Mouse (Mus musculus) right cerebral cortex, postnatal 25 days (tissue): ENCODE measurements at regions not wholly inside any gene's neighbourhood (a gene's known extent, or its start where the extent isn't known, plus 50 kb on each side); places are given as distances from the start of the nearest gene placed in this dataset.

Experiments used
- DNase-seq: peaks from one replicate; pipeline ENCODE4 v3.0.0; 2022

DNA sequence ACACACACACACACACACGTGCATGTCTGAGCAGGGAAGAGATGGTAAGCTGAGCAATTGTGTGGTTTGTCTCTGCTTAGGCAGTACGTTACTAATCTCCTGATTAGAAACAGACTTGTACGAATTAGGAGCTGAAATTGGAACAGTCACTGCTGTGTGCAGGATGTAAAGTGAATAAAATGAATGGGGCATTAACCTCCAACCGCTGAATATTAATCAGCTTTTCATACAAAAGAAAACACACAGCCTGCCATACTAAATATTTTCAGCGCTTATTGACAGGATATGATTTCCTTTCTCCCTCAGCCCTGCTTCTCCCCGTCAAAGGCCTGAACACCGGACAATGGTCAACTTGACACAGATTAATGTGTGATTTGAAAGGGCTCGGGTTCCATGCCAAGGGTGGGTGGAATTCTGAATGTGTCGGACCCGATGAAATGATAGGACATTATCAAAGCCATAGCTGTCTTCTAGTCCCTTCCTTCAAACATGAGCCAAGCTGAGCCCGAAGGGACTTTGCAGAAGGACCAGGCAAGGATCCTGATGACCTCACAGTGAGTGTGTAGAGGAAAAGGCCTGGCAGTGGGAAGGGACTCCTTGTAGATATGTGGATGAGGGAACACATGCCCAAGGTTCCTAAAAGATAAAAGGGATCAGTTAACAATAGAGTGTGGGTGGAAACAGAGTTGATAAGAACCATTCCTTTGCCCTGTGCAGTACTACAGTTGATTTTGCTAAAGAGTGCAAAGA, 124.4 kb upstream of the Sox9 start:
- no peak for DNase-seq

DNA sequence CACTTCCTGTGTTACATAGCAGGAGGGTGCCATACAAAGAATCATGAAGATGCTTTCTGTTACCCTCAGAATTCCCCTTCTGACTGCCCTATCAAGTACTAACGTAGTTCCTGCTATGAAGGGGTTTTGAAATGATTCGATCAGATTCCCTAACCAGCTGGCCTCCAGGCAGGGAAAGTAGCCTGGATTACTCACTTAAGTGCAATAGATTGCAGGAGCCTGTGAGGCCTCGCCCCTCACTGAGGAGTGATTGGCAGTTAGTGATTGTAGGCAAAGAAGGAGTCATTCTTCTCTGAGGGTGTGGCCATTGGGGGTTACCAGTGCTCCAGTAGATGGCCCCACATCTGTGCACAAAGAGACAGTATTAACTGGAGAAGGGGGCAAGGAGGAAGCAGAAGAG, 122.1 kb upstream of the Sox9 start:
- DNase-seq: no peak

GRCm38 (mm10) chr11:112661426-112661825, 120.6 kb upstream of the Sox9 start:
- no peak for DNase-seq

DNA sequence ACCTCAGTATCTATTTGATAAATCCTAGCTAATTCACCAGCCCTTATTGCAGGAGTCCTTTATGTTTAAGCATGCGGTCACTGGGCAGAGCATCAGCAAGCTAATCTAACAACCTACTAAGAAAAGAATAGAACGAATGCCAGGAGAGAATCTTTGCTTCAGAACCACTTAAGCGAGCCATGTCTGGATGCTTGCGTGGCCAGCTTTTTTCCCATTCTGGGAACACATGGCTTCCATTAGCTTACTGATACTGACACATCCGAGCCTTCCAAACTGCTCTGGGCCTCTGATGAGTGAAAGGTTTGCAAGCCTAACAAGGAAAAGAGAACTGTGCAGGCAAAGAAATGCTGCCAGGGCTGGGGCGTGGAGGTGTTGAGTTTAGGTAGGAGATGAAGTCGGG, 114.7 kb upstream of the Sox9 start:
- no peak for DNase-seq

DNA sequence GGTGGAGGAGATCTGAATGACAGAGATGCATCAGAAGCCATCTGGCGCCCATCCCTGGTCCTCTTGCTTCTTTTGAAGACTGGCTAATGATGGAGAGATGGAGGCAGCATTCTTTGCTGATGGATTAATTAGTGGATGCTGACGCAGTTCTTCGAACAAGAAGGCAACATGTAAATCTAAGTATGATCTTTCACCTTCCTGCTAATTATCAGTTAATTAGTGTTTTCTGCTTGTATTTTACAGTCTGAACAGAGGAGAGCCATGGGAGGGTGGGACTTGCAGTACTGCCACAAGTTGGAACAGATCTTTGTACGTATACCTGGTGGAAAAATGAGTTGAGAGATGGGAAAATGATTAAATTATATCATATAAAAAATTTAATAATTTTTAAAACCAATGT, 109.9 kb upstream of the Sox9 start:
- DNase-seq: no peak

- no peak for DNase-seq
Measured at GRCm38 (mm10) chr11:112690047-112690446, 92.0 kb upstream of the Sox9 start.

GRCm38 (mm10) chr11:112706091-112706490, 75.9 kb upstream of the Sox9 start:
- no peak for DNase-seq

DNA sequence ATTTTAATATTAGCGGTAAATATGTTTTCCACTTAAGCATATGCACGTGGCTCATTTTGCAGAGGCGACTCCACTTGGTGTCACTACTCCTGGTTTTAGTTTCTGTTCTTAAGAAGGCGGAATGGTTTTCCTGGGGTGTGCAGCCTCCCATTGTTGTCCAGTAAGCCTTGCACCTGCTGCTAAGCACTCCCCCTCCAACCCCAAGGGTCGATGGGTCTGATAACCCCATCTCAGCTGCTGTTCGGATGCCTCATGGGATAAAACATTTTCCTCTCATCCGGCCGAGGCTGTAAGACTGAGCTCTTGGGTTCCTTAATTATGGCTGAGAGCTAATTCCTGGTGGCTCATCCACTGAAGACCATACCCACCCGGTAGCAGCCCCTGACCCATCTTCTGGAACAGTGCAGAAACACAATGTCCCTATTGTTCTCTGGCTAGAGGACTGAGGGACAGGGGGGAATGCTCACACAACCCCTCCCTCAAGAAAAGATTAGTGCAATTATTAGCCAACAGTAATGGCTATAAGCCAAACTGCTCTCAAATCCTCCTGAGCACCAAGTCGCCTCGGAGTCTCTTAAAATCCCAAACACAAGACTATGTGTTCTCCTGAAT, 73.8 kb upstream of the Sox9 start:
- DNase-seq: no peak

GRCm38 (mm10) chr11:112711656-112712055, 70.4 kb upstream of the Sox9 start:
- no peak for DNase-seq

- DNase-seq: no peak
Measured at GRCm38 (mm10) chr11:112718547-112718946, 63.5 kb upstream of the Sox9 start.

- no peak for DNase-seq
Measured at GRCm38 (mm10) chr11:112720652-112721051, 61.4 kb upstream of the Sox9 start.

- no peak for DNase-seq
Measured at GRCm38 (mm10) chr11:112722936-112723335, 59.1 kb upstream of the Sox9 start.

GRCm38 (mm10) chr11:112728154-112728952, 53.7 kb upstream of the Sox9 start:
- no peak for DNase-seq
